Mouse (Mus musculus) liver, embryonic 14.5 days (tissue): Measurements from ENCODE around the gene Slc25a10. TPM values are rescaled to one million over a fixed set of nuclear protein-coding genes. Genes with fewer than 3 reads are reported as not detected.

Experiments
- ATAC-seq: fragments of 200-750 bp; cut with Nextera tagmentation; 2 replicates; pipeline ENCODE4 v1.8.0; 2017; ENCODE audit warnings: moderate number of reproducible peaks, mild to moderate bottlenecking, moderate library complexity; ENCODE audit not compliant: insufficient read depth
- DNase-seq, 3 experiments: peaks; one replicate each; pipeline ENCODE4 v3.0.0-alpha.2; 2012 to 2013; ENCODE audit warnings: low read depth in 3 of 3, low spot score in 3 of 3
- H3K27ac ChIP-seq: fragments of 300-500 bp; sonication (generic); 2 replicates; pipeline ENCODE4 v1.5.1; 2014; ENCODE audit warnings: moderate library complexity, mild to moderate bottlenecking, control low read depth, inconsistent platforms
- H3K27me3 ChIP-seq: fragments of 300-500 bp; sonication (generic); 2 replicates; pipeline ENCODE4 v1.6.1; 2014; ENCODE audit warnings: mild to moderate bottlenecking, low read length, moderate library complexity; ENCODE audit not compliant: control insufficient read depth, insufficient read depth
- H3K36me3 ChIP-seq: fragments of 300-500 bp; sonication (generic); replicated peaks from 2 replicates; pipeline ENCODE4 v1.6.1; 2014; ENCODE audit warnings: low read depth; ENCODE audit not compliant: control insufficient read depth, insufficient read depth
- H3K4me1 ChIP-seq, 2 experiments: fragments of 200-500 bp in 1 of 2; fragments of 300-500 bp in 1 of 2; sonication (generic) in 1 of 2; replicated peaks; 2 replicates each; pipeline ENCODE4 v1.6.1; 2012 to 2014; ENCODE audit warnings: antibody characterized with exemption in 1 of 2, inconsistent platforms in 1 of 2, low read length in 1 of 2; ENCODE audit not compliant: control insufficient read depth in 2 of 2, insufficient read depth in 2 of 2
- H3K4me2 ChIP-seq: fragments of 300-500 bp; sonication (generic); 2 replicates; pipeline ENCODE4 v1.6.1; 2014; ENCODE audit warnings: low read depth, mild to moderate bottlenecking, control low read depth, moderate library complexity
- H3K4me3 ChIP-seq, 2 experiments: fragments of 200-500 bp in 1 of 2; fragments of 300-500 bp in 1 of 2; sonication (generic) in 1 of 2; 2 replicates each; pipeline ENCODE4 v1.5.1; 2012 to 2014; ENCODE audit warnings: low read depth in 2 of 2, low read length in 2 of 2, mild to moderate bottlenecking in 2 of 2, control low read depth in 1 of 2, inconsistent platforms in 1 of 2, moderate library complexity in 1 of 2; ENCODE audit not compliant: insufficient read depth in 1 of 2
- H3K9ac ChIP-seq: fragments of 300-500 bp; sonication (generic); replicated peaks from 2 replicates; pipeline ENCODE4 v1.6.1; 2014; ENCODE audit warnings: mild to moderate bottlenecking, control low read depth, moderate library complexity
- H3K9me3 ChIP-seq: fragments of 300-500 bp; sonication (generic); 2 replicates; pipeline ENCODE4 v1.6.1; 2016; ENCODE audit warnings: low read length, mixed read lengths; ENCODE audit not compliant: control insufficient read depth
- CTCF ChIP-seq: IDR thresholded peaks from 2 replicates; pipeline ENCODE4 v1.5.1; 2016; ENCODE audit warnings: antibody characterized with exemption, low read depth, control low read depth
- EP300 ChIP-seq: IDR thresholded peaks from 2 replicates; pipeline ENCODE4 v1.6.1; 2016; ENCODE audit warnings: antibody characterized with exemption, low read depth
- WGBS: fragments of 180-500 bp; shearing (Covaris S2); extraction: QIAGEN DNeasy Blood & Tissue Kit; methylation state at CpG from one replicate; pipeline ENCODE4 v1.1.7; 2014; ENCODE audit not compliant: insufficient replicate concordance; 5-methylcytosine and 5-hydroxymethylcytosine counted together
- polyA plus RNA-seq, 2 experiments: library from polyadenylated mRNA; depleted of rRNA in 1 of 2; stranded (reverse) in 1 of 2; unstranded in 1 of 2; fragments of >200 nt; fragmentation: Nextera tagmentation in 1 of 2; extraction: Ambion mirVana in 1 of 2; gene quantifications; 2 replicates each; pipeline versions ENCODE4 v1.2.1 to v1.2.3; 2012 to 2014

The Slc25a10 gene
- polyA plus RNA-seq, 2 experiments, result 31.5 to 35.1 TPM

- peak; percentile 56 to 61 (median 59) for DNase-seq
- H3K4me2 ChIP-seq, result no peak overlapping the region
- no peaks in the 10 kb centered on the region for H3K27me3 ChIP-seq
- no peak overlapping the region for H3K9ac ChIP-seq
- H3K27ac ChIP-seq, result no peak overlapping the region
- no peak overlapping the region for H3K4me3 ChIP-seq
- H3K4me1 ChIP-seq, result peaks cover 8 to 24% of the 10 kb centered on the region in 2 experiments
- WGBS, result 22% methylated on average over 17 of the region's 17 CpGs
- peak; percentile 34 for ATAC-seq
- H3K36me3 ChIP-seq, result no peaks in the 10 kb centered on the region
- TF ChIP-seq CTCF (peak; percentile 99), EP300 (no peak)
- H3K9me3 ChIP-seq, result no peaks in the 10 kb centered on the region
Measured at GRCm38 (mm10) chr11:120515611-120516010, 24.0 kb downstream of the Slc25a10 start.

GRCm38 (mm10) chr11:120517147-120517546 is 25.5 kb downstream of the Slc25a10 start:
- Histone ChIP-seq H3K27ac (no peak overlapping the region), H3K9me3 (no peaks in the 10 kb centered on the region), H3K4me2 (no peak overlapping the region), H3K4me1 (peaks cover 12 to 28% of the 10 kb centered on the region in 2 experiments), H3K9ac (no peak overlapping the region), H3K27me3 (no peaks in the 10 kb centered on the region), H3K36me3 (no peaks in the 10 kb centered on the region), H3K4me3 (no peak overlapping the region)
- DNase-seq (no peak), ATAC-seq (no peak)
- WGBS, result 56% methylated on average over 4 of the region's 4 CpGs
- TF ChIP-seq EP300, result no peak
- no peak for TF ChIP-seq CTCF

- no peak for ATAC-seq
Measured at GRCm38 (mm10) chr11:120518027-120518426, 26.4 kb downstream of the Slc25a10 start.

GRCm38 (mm10) chr11:120518558-120518957 is 26.9 kb downstream of the Slc25a10 start:
- Histone ChIP-seq H3K4me2 (no peak overlapping the region), H3K27ac (no peak overlapping the region), H3K9ac (no peak overlapping the region), H3K4me3 (no peak overlapping the region), H3K4me1 (peaks cover 12 to 28% of the 10 kb centered on the region in 2 experiments), H3K36me3 (no peaks in the 10 kb centered on the region), H3K9me3 (no peaks in the 10 kb centered on the region), H3K27me3 (no peaks in the 10 kb centered on the region)
- DNase-seq (peak in 1 of 3 experiments; percentile 53), ATAC-seq (no peak)
- TF ChIP-seq EP300 (no peak), CTCF (no peak)
- WGBS, result 46% methylated on average over 6 of the region's 6 CpGs

More at GRCm38 (mm10) chr11:120518027-120518426, 26.4 kb downstream of the Slc25a10 start:
- H3K4me2 ChIP-seq, result no peak overlapping the region
- H3K4me1 ChIP-seq, result peaks cover 12 to 28% of the 10 kb centered on the region in 2 experiments
- H3K27ac ChIP-seq, result no peak overlapping the region
- H3K9me3 ChIP-seq, result no peaks in the 10 kb centered on the region
- H3K9ac ChIP-seq, result no peak overlapping the region
- WGBS, result 34% methylated on average over 6 of the region's 6 CpGs
- TF ChIP-seq CTCF, result no peak
- TF ChIP-seq EP300, result no peak
- H3K36me3 ChIP-seq, result no peaks in the 10 kb centered on the region
- H3K27me3 ChIP-seq, result no peaks in the 10 kb centered on the region
- no peak for DNase-seq
- no peak overlapping the region for H3K4me3 ChIP-seq

- ATAC-seq, result no peak
Measured at GRCm38 (mm10) chr11:120519738-120520137, 28.1 kb downstream of the Slc25a10 start.

More at GRCm38 (mm10) chr11:120519738-120520137, 28.1 kb downstream of the Slc25a10 start:
- H3K4me2 ChIP-seq, result no peak overlapping the region
- no peak overlapping the region for H3K4me3 ChIP-seq
- H3K36me3 ChIP-seq, result no peaks in the 10 kb centered on the region
- DNase-seq, result no peak
- 31% methylated on average over 9 of the region's 9 CpGs for WGBS
- H3K27me3 ChIP-seq, result no peaks in the 10 kb centered on the region
- no peak overlapping the region for H3K9ac ChIP-seq
- H3K27ac ChIP-seq, result no peak overlapping the region
- H3K4me1 ChIP-seq, result peaks cover 12 to 28% of the 10 kb centered on the region in 2 experiments
- TF ChIP-seq EP300 (no peak), CTCF (no peak)
- H3K9me3 ChIP-seq, result no peaks in the 10 kb centered on the region
